Mouse (Mus musculus): ENCODE results near the gene Evpl.

DNA sequence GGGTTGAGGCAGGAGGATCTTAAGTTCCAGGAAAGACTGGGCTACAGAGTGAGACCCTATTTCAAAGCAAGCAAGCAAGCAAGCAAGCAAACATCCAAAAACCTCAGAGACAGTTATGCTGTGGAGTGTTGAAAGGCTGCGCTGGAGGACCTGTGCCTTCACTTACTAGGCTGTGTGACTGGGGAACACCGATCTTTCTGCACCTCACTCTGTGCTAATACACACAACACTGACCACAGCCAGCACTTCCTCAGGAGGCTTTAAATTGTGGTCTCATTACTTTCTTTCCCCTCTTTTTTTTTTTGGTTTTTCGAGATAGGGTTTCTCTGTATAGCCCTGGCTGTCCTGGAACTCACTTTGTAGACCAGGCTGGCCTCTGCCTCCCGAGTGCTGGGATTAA is 28.0 kb upstream of the Evpl start:
- no peak for TF ChIP-seq GATA1 (IDR thresholded peaks at IDR 0.05; ENCODE audit: low read length)
- no peak for TF ChIP-seq TAL1 (IDR thresholded peaks at IDR 0.05; ENCODE audit: low read length)
